Comparison of ENCODE assay signal across 8 mouse cellular contexts in genomic region chr11:44610971-44611781, GRCm38 (mm10). TPM values are rescaled to one million over a fixed set of nuclear protein-coding genes. Genes with fewer than 3 reads are reported as not detected.
DNase-seq lines count a peak whose midpoint lies in the region; ATAC-seq lines count a peak whose summit lies in the region.

No protein-coding gene starts in this region.

- no peaks in the 10 kb centered on the region for H3K9me3 ChIP-seq in hindbrain, embryonic 15.5 days

- ATAC-seq in hindbrain, embryonic 15.5 days (ENCODE audit: low FRiP score, low read depth), result peak; percentile 90

- peak; percentile 36 for DNase-seq in MN1 (ENCODE audit: low spot score)
- DNase-seq in cerebellum, postnatal 10 days, result peak; percentile 97 to 98
- DNase-seq in frontal cortex, postnatal 36 days (ENCODE audit: low spot score in 2 of 2), result peak; percentile 87 to 88
- DNase-seq in left cerebral cortex, adult 18-20 months (ENCODE audit: low spot score in 2 of 2), result peak; percentile 91
- peak; percentile 87 to 89 for DNase-seq in lung, postnatal 4 days
- peak; percentile 88 to 92 for DNase-seq in right cerebral cortex, adult 2 months (ENCODE audit: low spot score in 2 of 2)
- DNase-seq in urinary bladder, postnatal 10 days (ENCODE audit: low spot score), result peak; percentile 52

- H3K4me1 ChIP-seq in hindbrain, embryonic 15.5 days (replicated peaks), result peaks cover 29% of the 10 kb centered on the region

- H3K4me2 ChIP-seq in hindbrain, embryonic 15.5 days, result peak overlapping the region; percentile 84

- WGBS in hindbrain, embryonic 15.5 days, result under 1% methylated on average over 45 of the region's 45 CpGs

- peak overlapping the region; percentile 42 for H3K9ac ChIP-seq in hindbrain, embryonic 15.5 days

- H3K27ac ChIP-seq in hindbrain, embryonic 15.5 days (replicated peaks), result peak overlapping the region; percentile 65

- H3K27me3 ChIP-seq in hindbrain, embryonic 15.5 days, result peaks cover 14% of the 10 kb centered on the region; the same call in 1 of the 2 replicates

- peak overlapping the region; percentile 40 for H3K4me3 ChIP-seq in hindbrain, embryonic 15.5 days

- no peaks in the 10 kb centered on the region for H3K36me3 ChIP-seq in hindbrain, embryonic 15.5 days

RNA-seq across cellular contexts. Expression of gene Ebf1, which starts 5.9 kb away (rescaled TPM):
- 101 and 139 TPM in 2 replicates for polyA plus RNA-seq in hindbrain, embryonic 15.5 days (2015; fragmentation: Nextera tagmentation; extraction: Ambion mirVana)
- total RNA-seq in left cerebral cortex, adult 18-20 months (2021), result 1 to 10 TPM; 3.6 to 4.7 TPM

Comparison
In these comparisons a context has a peak if more than half of its experiments do, and no peak if none do; other contexts are left out.
1. Peak in every context shown above with its lines: DNase-seq, ATAC-seq, H3K4me3 ChIP-seq and H3K27ac ChIP-seq.
2. DNase-seq: peak in every context shown above with its lines; median percentile 98 in cerebellum, postnatal 10 days; 91 in left cerebral cortex, adult 18-20 months; 90 in right cerebral cortex, adult 2 months; 88 in lung, postnatal 4 days; 88 in frontal cortex, postnatal 36 days; 52 in urinary bladder, postnatal 10 days; 36 in MN1.